Mouse (Mus musculus) layer of hippocampus, adult 2 months (tissue): ENCODE measurements around the gene Arhgef18. TPM values are rescaled to one million over a fixed set of nuclear protein-coding genes. Genes with fewer than 3 reads are reported as not detected.
A peak's percentile ranks its signal among the peaks of the same experiment; 100 is the strongest.

Experiments used
- DNase-seq, 2 experiments: peaks; one replicate each; pipeline ENCODE4 v3.0.0; 2022; ENCODE audit warnings: low spot score in 2 of 2
- H3K27ac ChIP-seq: fragments of 200-600 bp; 2 replicates; pipeline ENCODE4 v1.8.1; 2022
- H3K4me3 ChIP-seq: fragments of 200-600 bp; 2 replicates; pipeline ENCODE4 v1.8.1; 2022; ENCODE audit warnings: mild to moderate bottlenecking
- CTCF ChIP-seq: fragments of 200-600 bp; conservative IDR thresholded peaks from 2 replicates; pipeline ENCODE4 v1.8.1; 2022; ENCODE audit warnings: antibody characterized with exemption, mild to moderate bottlenecking, moderate library complexity
- total RNA-seq, 2 experiments: library from RNA; stranded (reverse); gene quantifications; 2 replicates each; pipeline ENCODE4 v1.2.3; 2021

The Arhgef18 gene
- total RNA-seq, 2 experiments from 2014 or later, result 43.7 to 46.7 TPM

GRCm38 (mm10) chr8:3480221-3480785 lies 87.5 kb downstream of the Arhgef18 start:
- no peak for DNase-seq
- no peak for TF ChIP-seq CTCF
- Histone ChIP-seq H3K27ac (no peak overlapping the region), H3K4me3 (no peak overlapping the region)

- no peak overlapping the region for H3K27ac ChIP-seq
- TF ChIP-seq CTCF, result no peak
- no peak for DNase-seq
- no peak overlapping the region for H3K4me3 ChIP-seq
Observed at GRCm38 (mm10) chr8:3481605-3482004, 88.8 kb downstream of the Arhgef18 start.

GRCm38 (mm10) chr8:3482240-3482740 lies 89.5 kb downstream of the Arhgef18 start:
- no peak for DNase-seq
- no peak for TF ChIP-seq CTCF
- H3K4me3 ChIP-seq, result no peak overlapping the region
- no peak overlapping the region for H3K27ac ChIP-seq

GRCm38 (mm10) chr8:3483546-3483945 lies 90.7 kb downstream of the Arhgef18 start:
- no peak for DNase-seq
- TF ChIP-seq CTCF, result no peak
- Histone ChIP-seq H3K4me3 (no peak overlapping the region), H3K27ac (no peak overlapping the region)

- TF ChIP-seq CTCF, result no peak
- DNase-seq, result no peak
- no peak overlapping the region for H3K27ac ChIP-seq
- no peak overlapping the region for H3K4me3 ChIP-seq
Observed at GRCm38 (mm10) chr8:3485192-3485591, 92.4 kb downstream of the Arhgef18 start.

GRCm38 (mm10) chr8:3492901-3493844 lies 100.4 kb downstream of the Arhgef18 start, which contains the start of gene Zfp358:
Zfp358 (plus strand) TSS chr8:3493138.
- Histone ChIP-seq H3K4me3 (peak within 1 kb of the TSS; percentile 96), H3K27ac (peak within 1 kb of the TSS; percentile 95)
- DNase-seq, result peak; percentile 63 to 70
- no peak for TF ChIP-seq CTCF

- H3K27ac ChIP-seq, result peak overlapping the region; percentile 95
- TF ChIP-seq CTCF, result no peak
- H3K4me3 ChIP-seq, result peak overlapping the region; percentile 96
- DNase-seq, result no peak
Observed at GRCm38 (mm10) chr8:3493845-3494208, 101.0 kb downstream of the Arhgef18 start.

- TF ChIP-seq CTCF, result no peak
- no peak overlapping the region for H3K4me3 ChIP-seq
- H3K27ac ChIP-seq, result no peak overlapping the region
- DNase-seq, result no peak
Observed at GRCm38 (mm10) chr8:3495578-3496427, 103.0 kb downstream of the Arhgef18 start.

GRCm38 (mm10) chr8:3496428-3496748 lies 103.6 kb downstream of the Arhgef18 start:
- no peak for DNase-seq
- Histone ChIP-seq H3K4me3 (no peak overlapping the region), H3K27ac (no peak overlapping the region)
- TF ChIP-seq CTCF, result no peak

- no peak overlapping the region for H3K27ac ChIP-seq
- no peak overlapping the region for H3K4me3 ChIP-seq
- DNase-seq, result no peak
- TF ChIP-seq CTCF, result no peak
Observed at GRCm38 (mm10) chr8:3498583-3498982, 105.8 kb downstream of the Arhgef18 start.

GRCm38 (mm10) chr8:3499751-3500150 lies 106.9 kb downstream of the Arhgef18 start:
- no peak for TF ChIP-seq CTCF
- Histone ChIP-seq H3K4me3 (peak overlapping the region; percentile 82), H3K27ac (peak overlapping the region; percentile 98)
- DNase-seq, result no peak

GRCm38 (mm10) chr8:3500235-3501090 lies 107.7 kb downstream of the Arhgef18 start, which contains the start of gene Mcoln1:
Mcoln1 (plus strand) TSS chr8:3500457.
- DNase-seq, result peak; percentile 97 to 99
- Histone ChIP-seq H3K27ac (peak within 1 kb of the TSS; percentile 98), H3K4me3 (peak within 1 kb of the TSS; percentile 82)
- TF ChIP-seq CTCF, result no peak; the same call in 1 of the 2 replicates
